Mouse (Mus musculus) mouse embryonic stem cell (cell line): ENCODE results near the gene 5330417C22Rik.
"Not testable (repeated sequence)": the region's sequence is repeated elsewhere in the genome, so short reads cannot be mapped to it uniquely, and the experiment has no call there.

Experiments used
- in situ Hi-C, 2 experiments: fragments of 300-500 bp; cut with MboI; formaldehyde crosslinking; loops; 1 replicate in 1 of 2; 3 replicates in 1 of 2; pipeline ENCODE4 v1.14.3; 2019 to 2020; ENCODE audit warnings: low sequenced_read_pairs in 2 of 2, low pct_unique_long_range_greater_than_20kb in 1 of 2, mixed read lengths in 1 of 2; ENCODE audit not compliant: unreplicated experiment in 1 of 2

The 5330417C22Rik gene

DNA sequence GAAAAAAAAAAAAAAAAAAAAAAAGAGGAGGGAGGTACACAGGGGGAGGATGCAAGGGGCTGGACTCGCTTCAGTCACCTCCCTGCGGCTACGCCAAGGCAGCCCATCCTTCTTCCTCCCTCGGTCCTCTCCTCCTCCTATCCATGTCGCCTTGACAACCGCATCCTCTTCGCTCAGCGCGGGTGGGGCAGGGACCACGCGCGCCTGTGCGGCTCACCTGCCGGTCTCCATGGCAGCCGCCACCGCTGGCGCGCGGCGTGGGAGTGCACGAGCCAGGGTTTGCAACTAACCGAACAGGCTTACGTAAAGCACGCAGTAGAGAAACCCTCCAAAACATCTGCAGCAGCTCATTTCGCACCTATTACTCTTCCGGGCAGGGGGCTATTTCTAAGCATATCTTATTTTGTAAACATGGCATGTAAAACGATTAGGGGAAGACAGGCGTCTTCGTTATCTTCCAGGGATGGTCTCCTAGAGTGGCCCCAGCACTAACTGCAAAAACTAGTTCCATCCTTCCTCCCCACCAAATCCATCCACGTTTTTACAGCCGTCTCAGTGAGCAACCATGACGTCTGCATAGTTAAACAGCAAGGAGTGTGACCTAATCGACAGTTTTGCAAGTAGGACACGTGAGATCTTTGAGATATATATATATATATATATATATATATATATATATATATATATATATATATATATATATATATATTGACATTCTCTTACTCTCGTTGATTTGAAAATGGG lies at the start of gene 5330417C22Rik:
Gene 5330417C22Rik (minus strand): TSS at position 20 of the 744 bp plus-strand sequence.
- in situ Hi-C loops = no loop called here

DNA sequence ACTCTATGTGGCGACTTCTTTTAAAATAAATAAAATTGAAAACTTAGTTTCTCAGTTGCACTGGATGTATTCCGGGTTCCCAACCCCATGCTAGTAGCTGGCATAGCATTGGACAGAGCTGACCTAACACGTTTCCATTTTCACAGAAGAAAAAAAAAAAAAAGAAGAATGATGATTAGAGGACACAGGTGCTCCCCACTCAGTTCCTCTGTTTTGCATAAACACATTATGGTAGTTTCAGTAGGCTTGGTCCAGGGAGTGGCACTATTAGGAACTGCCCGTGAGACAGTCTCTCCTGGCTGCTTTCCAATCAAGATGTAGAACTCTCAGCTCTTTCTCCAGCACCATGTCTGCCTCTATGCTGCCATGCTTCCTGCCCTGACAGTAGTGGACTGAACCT lies 48.2 kb upstream of the 5330417C22Rik start:
- in situ Hi-C loops = no loop called here

DNA sequence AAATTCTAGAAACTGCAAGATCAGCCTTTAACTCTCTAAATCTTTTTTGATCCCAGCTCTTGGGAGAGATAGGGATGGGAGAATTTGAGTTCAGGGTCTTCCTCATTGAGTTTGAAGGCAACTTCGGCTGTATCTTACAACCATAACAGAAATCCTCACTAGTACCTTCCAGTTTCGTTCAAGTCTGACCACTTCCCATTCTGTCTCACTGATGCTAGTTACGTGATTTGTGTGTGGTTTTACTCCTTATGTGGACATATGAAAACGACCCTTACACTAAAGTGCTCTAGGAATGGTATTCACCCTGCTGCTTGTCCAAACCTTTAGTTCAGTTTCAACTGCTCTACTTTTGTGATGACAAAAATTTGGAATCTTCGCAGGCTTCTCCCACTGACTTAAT lies 37.7 kb upstream of the 5330417C22Rik start:
- in situ Hi-C loops = no loop called here

DNA sequence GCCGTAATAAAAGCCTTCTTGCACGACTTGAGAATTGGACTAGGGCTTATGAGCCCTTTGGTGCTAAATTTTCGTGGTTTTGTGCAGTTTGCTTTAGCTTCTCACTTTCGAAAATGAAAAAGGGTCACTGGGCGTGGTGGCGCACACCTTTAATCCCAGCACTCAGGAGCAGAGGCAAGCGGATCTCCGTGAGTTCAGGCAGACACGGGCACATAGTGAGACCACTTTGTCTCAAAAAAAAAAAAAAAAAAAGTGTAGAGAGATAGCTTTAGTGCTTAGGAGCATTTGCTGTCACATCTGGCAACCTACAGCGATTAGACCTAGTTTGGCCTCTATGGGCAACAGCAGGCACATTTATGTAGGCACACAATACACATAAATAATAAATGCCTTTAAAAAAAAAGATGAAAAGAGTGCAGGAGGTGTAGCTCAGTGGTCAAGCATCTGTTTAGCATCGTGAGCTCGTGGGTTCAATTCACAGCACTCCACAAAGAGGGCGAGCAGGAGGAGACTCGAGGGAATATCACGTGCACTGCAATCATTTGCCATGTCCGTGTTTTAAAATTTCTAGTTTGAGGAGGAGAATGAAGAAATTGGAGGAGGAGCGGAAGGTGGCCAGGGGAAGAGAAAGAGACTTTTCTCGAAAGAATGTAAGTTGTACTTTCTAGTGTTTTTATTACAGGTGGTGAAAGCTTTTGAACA lies 36.1 kb upstream of the 5330417C22Rik start:
- in situ Hi-C loops = no loop called here

DNA sequence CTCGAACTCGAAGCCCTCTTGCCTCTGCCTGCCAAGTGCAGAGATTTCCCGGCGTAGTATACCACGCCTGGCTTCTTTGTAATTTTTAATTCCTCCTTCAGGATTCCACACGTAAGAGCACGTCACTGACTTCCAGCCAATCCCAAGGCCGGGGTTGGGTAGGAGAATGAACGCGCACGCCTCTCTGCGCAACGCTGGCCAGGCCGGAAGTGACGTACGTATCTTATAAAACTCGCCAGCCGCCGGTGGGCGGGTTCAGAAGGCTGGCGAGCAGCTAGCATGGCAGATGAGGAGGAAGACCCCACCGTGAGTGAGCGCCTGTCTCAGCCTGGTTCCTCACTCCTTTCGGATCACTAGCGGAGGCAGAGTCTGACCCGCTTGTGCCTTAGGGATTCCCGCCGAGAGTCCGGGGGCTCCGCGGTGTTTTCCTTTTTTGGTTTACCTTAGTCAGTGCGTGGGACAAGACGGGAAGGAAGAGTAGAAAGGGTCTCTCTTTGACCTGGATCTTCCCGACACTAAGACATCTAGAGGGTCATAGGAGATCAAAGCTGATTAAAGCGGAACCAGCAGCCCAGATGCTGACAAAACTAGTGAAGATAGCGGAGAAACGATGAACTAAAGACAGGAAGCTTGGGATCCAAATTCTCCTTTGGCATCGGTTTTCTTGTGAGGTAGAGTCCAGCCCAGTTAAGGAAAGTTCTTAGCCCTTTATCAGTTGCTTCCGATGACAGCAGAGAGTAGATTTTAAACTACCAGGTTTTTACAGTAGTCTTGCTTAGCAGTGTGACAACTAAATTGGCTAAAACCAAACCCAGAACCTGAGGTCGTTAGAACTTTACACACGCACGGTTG lies 35.3 kb upstream of the 5330417C22Rik start, which contains the start of gene Taf13:
Gene Taf13 (plus strand): TSS at position 256 of the 852 bp plus-strand sequence.
- in situ Hi-C loops = no loop called here

DNA sequence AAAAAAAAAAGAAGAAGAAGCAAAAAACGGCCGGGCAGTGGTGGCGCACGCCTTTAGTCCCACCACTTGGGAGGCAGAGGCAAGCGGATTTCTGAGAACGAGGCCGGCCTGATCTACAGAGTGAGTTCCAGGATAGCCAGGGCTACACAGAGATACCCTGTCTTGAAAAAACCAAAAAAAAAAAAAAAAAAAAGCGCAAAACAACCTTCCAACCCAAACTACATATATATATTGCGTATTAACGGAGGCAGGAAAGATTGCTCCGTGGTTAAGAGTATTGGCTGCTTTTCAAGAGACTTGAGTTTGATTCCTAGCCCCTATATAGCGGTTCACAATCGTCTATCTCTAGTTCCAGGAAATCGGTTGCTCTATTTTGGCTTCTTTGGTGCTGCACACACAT lies 34.5 kb upstream of the 5330417C22Rik start:
- in situ Hi-C loops = no loop called here

DNA sequence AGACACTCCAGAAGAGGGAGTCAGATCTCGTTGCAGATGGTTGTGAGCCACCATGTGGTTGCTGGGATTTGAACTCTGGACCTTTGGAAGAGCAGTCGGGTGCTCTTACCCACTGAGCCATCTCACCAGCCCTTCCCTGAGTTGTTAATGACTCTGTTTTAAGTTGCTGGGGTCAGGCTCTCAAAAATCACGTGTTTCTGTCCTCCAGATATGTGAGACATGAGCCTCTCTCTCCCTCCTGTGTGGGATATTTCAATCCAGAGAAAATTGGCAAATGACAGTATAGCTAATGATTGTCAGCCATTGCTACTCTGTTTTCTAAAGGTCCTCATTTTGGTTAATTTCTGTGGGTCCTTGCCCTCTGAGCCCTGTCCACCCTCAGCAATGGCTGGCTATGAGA lies 33.3 kb upstream of the 5330417C22Rik start:
- in situ Hi-C loops = not testable (repeated sequence)

DNA sequence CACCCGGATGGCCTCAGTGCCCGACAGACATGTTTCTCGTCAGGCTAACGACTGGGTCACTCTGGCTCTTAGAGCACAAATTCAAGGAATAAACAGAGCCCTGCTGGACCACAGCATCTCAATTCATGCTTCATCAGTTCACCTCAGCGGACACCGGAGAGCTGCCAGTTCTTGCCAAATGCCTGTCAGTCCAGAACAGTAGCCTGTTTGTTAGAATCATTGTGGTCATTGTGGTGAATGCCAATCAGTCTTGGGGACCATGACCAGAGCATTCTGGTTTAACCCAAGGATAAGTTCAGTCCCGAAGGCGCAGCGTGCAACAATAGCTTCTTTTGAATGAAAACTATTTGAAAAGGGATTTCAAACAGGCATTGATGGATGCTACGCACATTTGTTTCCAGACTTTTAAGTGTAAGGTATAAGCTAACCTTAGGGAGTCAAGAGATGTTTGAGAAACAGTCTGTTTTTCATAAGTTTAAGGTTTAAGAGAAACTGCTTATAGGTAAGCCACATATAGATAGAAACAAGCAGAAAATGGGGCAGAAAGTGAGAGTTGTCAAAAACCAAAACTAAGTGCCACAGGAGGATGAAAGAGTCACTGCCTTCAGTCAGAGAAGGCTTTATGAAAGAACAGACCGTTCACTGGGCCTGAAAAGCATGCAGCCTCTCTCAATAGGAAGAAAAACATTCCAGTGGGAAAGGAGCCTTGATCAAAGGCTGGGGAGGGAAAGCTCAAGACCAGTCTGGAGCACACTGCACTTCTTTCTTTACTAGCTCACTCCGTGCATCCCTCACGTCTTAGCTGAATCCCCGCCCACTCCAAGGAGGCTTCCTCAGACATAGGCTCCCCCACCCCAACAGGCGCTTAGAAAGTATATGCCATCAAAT lies 31.9 kb upstream of the 5330417C22Rik start:
- in situ Hi-C loops = no loop called here

DNA sequence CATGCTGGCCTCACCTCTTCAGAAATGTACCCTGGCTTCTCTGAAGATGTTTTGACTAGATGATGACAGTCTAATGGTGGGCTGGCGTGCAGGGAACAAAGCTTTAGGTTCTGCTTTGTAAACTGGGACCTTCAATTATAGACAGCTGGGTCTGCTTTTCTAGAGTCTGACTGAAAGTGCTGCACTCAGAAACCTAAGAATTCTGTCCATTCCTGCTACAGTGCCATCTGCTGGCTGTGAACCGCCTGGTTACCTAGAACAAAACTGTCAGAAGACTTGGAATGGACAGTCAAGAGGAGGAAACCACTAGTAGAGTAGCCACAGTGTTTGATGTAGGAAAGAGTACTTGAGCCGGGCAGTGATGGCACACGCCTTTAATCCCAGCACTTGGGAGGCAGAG lies 27.0 kb upstream of the 5330417C22Rik start:
- in situ Hi-C loops = no loop called here

DNA sequence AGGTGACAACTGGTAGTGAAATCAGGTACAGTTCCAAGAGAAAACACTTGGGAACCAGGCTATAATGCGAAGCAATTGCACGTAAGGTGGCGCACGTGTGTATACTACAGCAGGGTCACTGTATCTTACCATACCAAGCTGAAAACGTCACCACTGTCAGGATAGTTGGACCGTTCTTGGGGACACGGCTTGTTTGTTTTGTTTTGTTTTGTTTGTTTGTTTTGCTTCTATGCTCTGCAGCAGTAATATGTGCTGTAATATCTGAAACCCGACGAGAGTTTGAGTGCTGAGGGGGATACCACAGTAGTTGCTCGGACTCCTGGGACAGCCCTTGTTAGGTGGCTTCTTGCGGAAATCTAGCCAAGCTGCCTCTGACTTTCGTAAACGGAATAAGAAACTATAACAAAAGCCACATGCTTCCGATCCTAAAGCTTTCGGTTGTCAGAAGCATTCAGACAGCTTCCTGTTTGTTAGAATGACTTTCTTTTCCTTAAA lies 26.5 kb upstream of the 5330417C22Rik start:
- in situ Hi-C loops = no loop called here

DNA sequence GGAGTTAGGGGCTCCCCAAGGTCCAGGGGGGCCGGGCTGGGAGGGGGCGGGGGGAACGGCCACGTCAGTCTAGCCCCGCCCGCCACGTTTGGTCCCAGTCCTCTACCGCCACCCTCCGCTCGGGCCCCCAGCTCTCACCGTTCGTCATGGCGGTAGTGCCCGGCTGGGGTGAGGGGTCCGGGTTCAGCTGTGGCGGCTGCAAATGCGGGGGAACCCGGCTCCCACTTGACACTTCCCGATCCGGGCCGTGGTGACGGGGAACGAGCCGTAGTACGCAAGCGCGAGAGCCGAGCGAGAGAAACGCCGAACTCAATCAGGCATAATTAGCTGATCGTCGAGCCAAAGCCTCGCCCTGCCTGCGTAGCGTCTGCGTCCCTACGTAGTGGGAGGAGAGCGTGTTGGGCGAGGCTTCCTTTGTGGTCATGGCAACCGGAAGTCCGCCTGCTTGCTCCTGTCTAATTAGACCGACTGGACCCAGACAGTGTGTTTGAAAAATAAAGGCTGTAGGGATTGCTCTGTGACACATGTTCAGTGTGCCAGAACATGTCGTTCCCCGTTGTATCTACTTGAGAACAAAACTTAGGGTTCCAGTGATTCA lies 25.9 kb upstream of the 5330417C22Rik start, which contains the start of gene Tmem167b:
Gene Tmem167b (minus strand): TSS at position 334 of the 598 bp plus-strand sequence.
- in situ Hi-C loops = no loop called here

DNA sequence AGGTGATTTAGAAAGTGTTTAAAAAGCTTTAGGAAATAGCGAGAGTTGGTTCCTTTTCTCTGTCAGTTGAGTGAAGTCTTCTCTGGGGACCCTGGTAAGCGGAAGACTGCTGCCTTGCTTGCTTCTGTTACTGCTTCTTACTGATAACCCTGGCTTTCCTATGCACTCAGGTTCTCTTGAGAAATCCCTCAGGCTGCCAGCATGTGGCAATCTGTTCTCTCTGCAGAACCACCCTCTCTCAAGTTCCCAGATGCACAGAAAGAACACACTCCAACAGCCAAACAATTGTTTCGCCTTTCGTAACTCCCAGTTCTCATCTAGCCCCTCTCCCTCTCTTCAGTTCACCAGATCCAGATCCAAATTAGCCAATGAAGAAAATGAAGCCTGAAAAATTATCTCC lies 21.6 kb upstream of the 5330417C22Rik start:
- in situ Hi-C loops = no loop called here

DNA sequence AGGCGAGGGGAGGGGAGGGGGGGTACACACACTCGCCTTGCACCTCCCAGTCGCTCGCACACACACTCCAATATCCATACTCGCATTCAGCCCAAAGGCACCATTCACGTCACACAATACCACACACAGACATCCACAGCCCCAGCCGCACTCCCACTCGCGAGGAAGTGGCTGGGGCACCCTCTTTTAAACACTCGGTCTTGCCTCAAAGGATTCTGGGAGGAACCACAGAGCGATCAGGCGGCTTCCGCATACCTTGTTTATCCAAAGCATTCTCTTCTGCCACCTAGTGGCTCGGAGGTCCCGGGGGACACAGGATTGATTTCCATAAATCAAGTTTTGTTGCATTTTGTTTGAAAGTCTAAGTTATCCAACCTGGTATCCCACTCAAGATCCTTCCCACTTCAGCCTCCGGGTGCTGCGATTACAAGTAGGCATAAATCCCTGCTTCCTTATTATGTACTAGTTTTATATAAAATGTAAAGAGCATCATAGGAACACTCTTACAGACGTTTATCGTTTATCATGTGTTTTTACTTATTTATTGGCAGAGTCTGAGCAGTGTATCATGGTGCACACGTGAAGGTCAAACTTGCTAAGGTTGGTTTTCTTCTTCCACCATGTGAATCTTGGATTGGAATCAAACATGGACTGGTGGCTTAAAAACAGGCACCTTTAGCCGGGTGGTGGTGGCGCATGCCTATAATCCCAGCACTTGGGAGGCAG lies 18.4 kb upstream of the 5330417C22Rik start:
- in situ Hi-C loops = no loop called here

DNA sequence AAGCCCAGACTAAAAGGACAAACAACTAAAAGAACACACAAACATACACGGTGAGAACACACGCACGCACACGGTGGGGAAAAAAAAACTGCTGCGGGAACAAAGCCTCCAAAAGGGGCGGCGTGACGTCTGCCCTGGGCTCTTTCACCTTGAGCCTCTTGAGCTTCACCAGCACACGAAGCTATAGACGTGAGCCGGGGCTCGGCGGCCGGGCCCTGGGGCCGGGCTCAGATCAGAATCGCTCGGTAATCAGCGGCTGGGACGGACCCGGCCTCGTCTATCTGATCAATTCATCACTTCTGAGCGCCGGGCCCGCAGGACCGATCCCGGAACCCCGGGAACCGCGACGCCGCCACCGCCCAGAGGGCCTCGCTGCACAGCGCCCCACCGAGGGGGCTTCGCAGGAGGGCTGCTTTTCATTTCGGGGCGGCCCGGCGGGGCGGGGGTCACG lies 17.8 kb upstream of the 5330417C22Rik start:
- in situ Hi-C loops = no loop called here

DNA sequence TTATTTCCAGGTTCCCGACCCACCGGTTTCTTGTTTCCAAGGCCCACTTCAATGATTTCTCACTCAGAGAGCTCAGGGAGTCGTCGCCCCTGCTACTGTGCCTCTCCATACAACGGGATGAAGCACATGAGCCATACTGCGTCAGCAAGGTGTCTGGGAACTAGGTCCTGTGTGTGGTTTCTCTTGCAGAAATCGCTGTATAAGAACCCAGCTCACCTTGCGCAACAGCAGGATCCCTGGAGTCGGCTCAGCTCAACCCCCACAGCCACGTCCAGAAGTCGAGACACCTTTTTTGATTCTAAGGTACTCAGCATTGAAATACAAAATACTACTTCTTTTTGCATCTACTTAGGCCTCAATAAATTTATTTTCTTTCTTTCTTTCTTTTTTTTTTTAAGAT lies 6.0 kb upstream of the 5330417C22Rik start:
- in situ Hi-C loops = no loop called here

DNA sequence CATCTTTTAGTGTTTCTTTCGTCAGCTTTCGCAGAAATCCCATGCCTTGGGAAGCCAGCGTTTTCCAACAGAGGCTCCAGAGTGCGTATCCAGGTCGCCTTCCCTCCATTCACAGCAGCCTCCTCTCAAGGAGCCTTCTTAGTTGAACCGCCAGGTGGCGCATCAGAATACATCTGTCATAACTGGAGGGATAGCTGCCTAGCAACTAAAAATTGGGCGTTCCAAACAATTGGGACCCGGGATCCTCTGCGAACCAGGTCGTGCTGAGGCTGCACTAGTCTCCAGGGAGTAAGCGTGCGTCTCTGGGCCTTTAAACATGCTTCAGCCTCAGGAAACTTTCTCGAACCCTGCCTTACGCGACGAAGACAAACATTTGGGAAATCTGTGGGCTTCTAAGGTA lies 967 bp upstream of the 5330417C22Rik start:
- in situ Hi-C loops = no loop called here
